Mouse (Mus musculus) cortical plate, adult 2 months (tissue): ENCODE measurements at regions not wholly inside any gene's neighbourhood (a gene's known extent, or its start where the extent isn't known, plus 50 kb on each side); places are given as distances from the start of the nearest gene placed in this dataset.
"Not testable (repeated sequence)": the region's sequence is repeated elsewhere in the genome, so short reads cannot be mapped to it uniquely, and the experiment has no call there.

ENCODE experiments used
- H3K27ac ChIP-seq: fragments of 200-500 bp; 2 replicates; pipeline ENCODE4 v1.5.1; 2012; ENCODE audit warnings: low read length, control low read depth, inconsistent platforms; ENCODE audit not compliant: insufficient read depth
- H3K4me1 ChIP-seq: fragments of 200-500 bp; 2 replicates; pipeline ENCODE4 v1.6.1; 2011; ENCODE audit warnings: low read length; ENCODE audit not compliant: control insufficient read depth, insufficient read depth
- H3K4me3 ChIP-seq: fragments of 200-500 bp; 2 replicates; pipeline ENCODE4 v1.5.1; 2011; ENCODE audit warnings: mild to moderate bottlenecking, low read length, control low read depth; ENCODE audit not compliant: insufficient read depth
- CTCF ChIP-seq: fragments of 200-500 bp; IDR thresholded peaks from 2 replicates; pipeline ENCODE4 v1.5.1; 2011; ENCODE audit warnings: mild to moderate bottlenecking, control low read depth, low read length; ENCODE audit not compliant: insufficient read depth; ENCODE audit errors: extremely low read depth
- POLR2A ChIP-seq: fragments of 200-500 bp; IDR thresholded peaks from 2 replicates; pipeline ENCODE4 v1.6.1; 2011; ENCODE audit warnings: mild to moderate bottlenecking, low read length, control low read depth; ENCODE audit not compliant: insufficient read depth; ENCODE audit errors: extremely low read depth

- no peak overlapping the region for H3K27ac ChIP-seq
- TF ChIP-seq POLR2A (no peak), CTCF (no peak)
- no peaks in the 10 kb centered on the region for H3K4me1 ChIP-seq
- H3K4me3 ChIP-seq, result no peak overlapping the region
Measured at GRCm38 (mm10) chr13:115799294-115799693, 510.2 kb downstream of the Isl1 start.

- no peak for TF ChIP-seq POLR2A
- no peak for TF ChIP-seq CTCF
- Histone ChIP-seq H3K4me1 (no peaks in the 10 kb centered on the region), H3K27ac (no peak overlapping the region), H3K4me3 (no peak overlapping the region)
Measured at GRCm38 (mm10) chr13:115751271-115751670, 558.2 kb downstream of the Isl1 start.

- H3K4me1 ChIP-seq, H3K4me3 ChIP-seq, H3K27ac ChIP-seq: not testable (repeated sequence)
Measured at GRCm38 (mm10) chr13:115742080-115742479, 567.4 kb downstream of the Isl1 start.

GRCm38 (mm10) chr13:115727986-115728385 is 581.5 kb downstream of the Isl1 start:
- TF ChIP-seq CTCF (no peak), POLR2A (no peak)
- Histone ChIP-seq H3K27ac (no peak overlapping the region), H3K4me3 (no peak overlapping the region), H3K4me1 (no peaks in the 10 kb centered on the region)

GRCm38 (mm10) chr13:115725356-115725952 is 584.0 kb downstream of the Isl1 start:
- no peak overlapping the region for H3K27ac ChIP-seq
- H3K4me3 ChIP-seq, result no peak overlapping the region
- H3K4me1 ChIP-seq, result no peaks in the 10 kb centered on the region
- TF ChIP-seq POLR2A (no peak), CTCF (no peak)

- no peak overlapping the region for H3K4me3 ChIP-seq
- no peak overlapping the region for H3K27ac ChIP-seq
- H3K4me1 ChIP-seq, result no peaks in the 10 kb centered on the region
- TF ChIP-seq CTCF, result no peak
- TF ChIP-seq POLR2A, result no peak
Measured at GRCm38 (mm10) chr13:115719276-115719675, 590.2 kb downstream of the Isl1 start.

GRCm38 (mm10) chr13:115718859-115719258 is 590.6 kb downstream of the Isl1 start:
- no peak overlapping the region for H3K4me3 ChIP-seq
- H3K4me1 ChIP-seq, result no peaks in the 10 kb centered on the region
- no peak overlapping the region for H3K27ac ChIP-seq
- TF ChIP-seq POLR2A (no peak), CTCF (no peak)

- Histone ChIP-seq H3K4me3 (no peak overlapping the region), H3K4me1 (no peaks in the 10 kb centered on the region), H3K27ac (no peak overlapping the region)
- no peak for TF ChIP-seq CTCF
- no peak for TF ChIP-seq POLR2A
Measured at GRCm38 (mm10) chr13:115696197-115696596, 594.4 kb upstream of the Itga1 start.

- Histone ChIP-seq H3K4me3 (no peak overlapping the region), H3K4me1 (no peaks in the 10 kb centered on the region), H3K27ac (no peak overlapping the region)
- TF ChIP-seq POLR2A (no peak), CTCF (no peak)
Measured at GRCm38 (mm10) chr13:115687426-115687825, 585.7 kb upstream of the Itga1 start.

- TF ChIP-seq CTCF (0 out of 2 replicates have a peak, but pooled peaks have one; percentile 26), POLR2A (no peak)
- Histone ChIP-seq H3K4me1 (no peaks in the 10 kb centered on the region), H3K4me3 (no peak overlapping the region), H3K27ac (no peak overlapping the region)
Measured at GRCm38 (mm10) chr13:115679591-115679990, 577.8 kb upstream of the Itga1 start.
